Mouse (Mus musculus): Measurements from ENCODE around the gene 2700049A03Rik. TPM values are rescaled to one million over a fixed set of nuclear protein-coding genes. Genes with fewer than 3 reads are reported as not detected.

Gene 2700049A03Rik
- polyA plus RNA-seq, 1 experiment from 2014 or later = 8.0 TPM

- H3K4me3 ChIP-seq = no peak overlapping the region
- H3K36me3 ChIP-seq = peaks cover 30% of the 10 kb centered on the region
- no peak overlapping the region for H3K9ac ChIP-seq
- 84% methylated on average over 9 of the region's 9 CpGs for WGBS (ENCODE audit: insufficient replicate concordance)
- ATAC-seq = no peak
- no peak overlapping the region for H3K27ac ChIP-seq
- no peaks in the 10 kb centered on the region for H3K27me3 ChIP-seq (replicated peaks)
- H3K4me2 ChIP-seq = no peak overlapping the region
- H3K9me3 ChIP-seq (replicated peaks) = no peaks in the 10 kb centered on the region
- H3K4me1 ChIP-seq = no peaks in the 10 kb centered on the region
Observed at GRCm38 (mm10) chr12:71242791-71243190, 106.1 kb downstream of the 2700049A03Rik start.

- 75% methylated on average over 11 of the region's 11 CpGs for WGBS (ENCODE audit: insufficient replicate concordance)
Observed at GRCm38 (mm10) chr12:71244766-71245390, 108.2 kb downstream of the 2700049A03Rik start.

GRCm38 (mm10) chr12:71247191-71247590 is 110.5 kb downstream of the 2700049A03Rik start:
- Histone ChIP-seq H3K4me1 (no peaks in the 10 kb centered on the region), H3K27me3 (replicated peaks) (no peaks in the 10 kb centered on the region), H3K9ac (no peak overlapping the region), H3K27ac (no peak overlapping the region), H3K9me3 (replicated peaks) (no peaks in the 10 kb centered on the region), H3K4me3 (no peak overlapping the region), H3K36me3 (peaks cover 23% of the 10 kb centered on the region), H3K4me2 (no peak overlapping the region)
- WGBS (ENCODE audit: insufficient replicate concordance) = 74% methylated on average over 8 of the region's 8 CpGs
- ATAC-seq = no peak

More at GRCm38 (mm10) chr12:71244766-71245390, 108.2 kb downstream of the 2700049A03Rik start:
- Histone ChIP-seq H3K9me3 (replicated peaks) (no peaks in the 10 kb centered on the region), H3K4me1 (no peaks in the 10 kb centered on the region), H3K4me3 (no peak overlapping the region), H3K4me2 (no peak overlapping the region), H3K27me3 (replicated peaks) (no peaks in the 10 kb centered on the region), H3K9ac (no peak overlapping the region), H3K36me3 (peaks cover 28% of the 10 kb centered on the region), H3K27ac (no peak overlapping the region)
- no peak for ATAC-seq

- Histone ChIP-seq H3K9ac (no peak overlapping the region), H3K36me3 (peaks cover 2% of the 10 kb centered on the region), H3K27me3 (replicated peaks) (no peaks in the 10 kb centered on the region), H3K27ac (no peak overlapping the region), H3K4me2 (no peak overlapping the region), H3K4me3 (no peak overlapping the region), H3K4me1 (no peaks in the 10 kb centered on the region), H3K9me3 (replicated peaks) (no peaks in the 10 kb centered on the region)
- 73% methylated on average over 9 of the region's 9 CpGs for WGBS (ENCODE audit: insufficient replicate concordance)
- no peak for ATAC-seq
Observed at GRCm38 (mm10) chr12:71249348-71249747, 112.7 kb downstream of the 2700049A03Rik start.

- Histone ChIP-seq H3K36me3 (no peaks in the 10 kb centered on the region), H3K27me3 (replicated peaks) (no peaks in the 10 kb centered on the region), H3K4me3 (no peak overlapping the region), H3K27ac (no peak overlapping the region), H3K4me1 (no peaks in the 10 kb centered on the region), H3K9me3 (replicated peaks) (no peaks in the 10 kb centered on the region), H3K9ac (no peak overlapping the region), H3K4me2 (no peak overlapping the region)
- WGBS (ENCODE audit: insufficient replicate concordance) = 57% methylated on average over 11 of the region's 11 CpGs
- ATAC-seq = no peak
Observed at GRCm38 (mm10) chr12:71252509-71253167, 116.0 kb downstream of the 2700049A03Rik start.

GRCm38 (mm10) chr12:71254779-71255178 is 118.1 kb downstream of the 2700049A03Rik start:
- Histone ChIP-seq H3K4me2 (no peak overlapping the region), H3K4me1 (no peaks in the 10 kb centered on the region), H3K9me3 (replicated peaks) (no peaks in the 10 kb centered on the region), H3K9ac (no peak overlapping the region), H3K27ac (no peak overlapping the region), H3K27me3 (replicated peaks) (no peaks in the 10 kb centered on the region), H3K36me3 (no peaks in the 10 kb centered on the region), H3K4me3 (no peak overlapping the region)
- ATAC-seq = no peak
- 71% methylated on average over 7 of the region's 7 CpGs for WGBS (ENCODE audit: insufficient replicate concordance)

GRCm38 (mm10) chr12:71258196-71258920 is 121.7 kb downstream of the 2700049A03Rik start:
- H3K27ac ChIP-seq = no peak overlapping the region
- H3K9me3 ChIP-seq (replicated peaks) = no peaks in the 10 kb centered on the region
- ATAC-seq = no peak
- H3K4me1 ChIP-seq = no peaks in the 10 kb centered on the region
- 69% methylated on average over 18 of the region's 18 CpGs for WGBS (ENCODE audit: insufficient replicate concordance)
- H3K36me3 ChIP-seq = no peaks in the 10 kb centered on the region
- H3K4me3 ChIP-seq = no peak overlapping the region
- H3K9ac ChIP-seq = no peak overlapping the region
- H3K4me2 ChIP-seq = no peak overlapping the region
- no peaks in the 10 kb centered on the region for H3K27me3 ChIP-seq (replicated peaks)

- Histone ChIP-seq H3K4me2 (no peak overlapping the region), H3K36me3 (no peaks in the 10 kb centered on the region), H3K4me3 (no peak overlapping the region), H3K9me3 (replicated peaks) (no peaks in the 10 kb centered on the region), H3K9ac (no peak overlapping the region), H3K27me3 (replicated peaks) (no peaks in the 10 kb centered on the region), H3K27ac (no peak overlapping the region), H3K4me1 (no peaks in the 10 kb centered on the region)
- 69% methylated on average over 4 of the region's 4 CpGs for WGBS (ENCODE audit: insufficient replicate concordance)
- ATAC-seq = no peak
Observed at GRCm38 (mm10) chr12:71264211-71264610, 127.6 kb downstream of the 2700049A03Rik start.

- ATAC-seq = no peak
- Histone ChIP-seq H3K27ac (no peak overlapping the region), H3K4me3 (no peak overlapping the region), H3K9ac (no peak overlapping the region), H3K4me2 (no peak overlapping the region), H3K9me3 (replicated peaks) (no peaks in the 10 kb centered on the region), H3K27me3 (replicated peaks) (no peaks in the 10 kb centered on the region), H3K36me3 (no peaks in the 10 kb centered on the region), H3K4me1 (no peaks in the 10 kb centered on the region)
- 76% methylated on average over 7 of the region's 7 CpGs for WGBS (ENCODE audit: insufficient replicate concordance)
Observed at GRCm38 (mm10) chr12:71269367-71269766, 132.7 kb downstream of the 2700049A03Rik start.

GRCm38 (mm10) chr12:71271131-71271530 is 134.5 kb downstream of the 2700049A03Rik start:
- Histone ChIP-seq H3K9me3 (replicated peaks) (no peaks in the 10 kb centered on the region), H3K36me3 (no peaks in the 10 kb centered on the region), H3K27me3 (replicated peaks) (no peaks in the 10 kb centered on the region), H3K4me2 (no peak overlapping the region), H3K27ac (no peak overlapping the region), H3K9ac (no peak overlapping the region), H3K4me3 (no peak overlapping the region), H3K4me1 (no peaks in the 10 kb centered on the region)
- WGBS (ENCODE audit: insufficient replicate concordance) = 65% methylated on average over 5 of the region's 5 CpGs
- ATAC-seq = no peak

- Histone ChIP-seq H3K27ac (no peak overlapping the region), H3K36me3 (no peaks in the 10 kb centered on the region), H3K4me1 (no peaks in the 10 kb centered on the region), H3K4me2 (no peak overlapping the region), H3K9me3 (replicated peaks) (no peaks in the 10 kb centered on the region), H3K9ac (no peak overlapping the region), H3K27me3 (replicated peaks) (no peaks in the 10 kb centered on the region), H3K4me3 (no peak overlapping the region)
- WGBS (ENCODE audit: insufficient replicate concordance) = 75% methylated on average over 5 of the region's 5 CpGs
- no peak for ATAC-seq
Observed at GRCm38 (mm10) chr12:71274519-71275237, 138.0 kb downstream of the 2700049A03Rik start.
